Mouse (Mus musculus): ENCODE data around the gene 4933402D24Rik. TPM values are rescaled to one million over a fixed set of nuclear protein-coding genes. Genes with fewer than 3 reads are reported as not detected.

4933402D24Rik gene
- not detected for total RNA-seq (2023)

DNA sequence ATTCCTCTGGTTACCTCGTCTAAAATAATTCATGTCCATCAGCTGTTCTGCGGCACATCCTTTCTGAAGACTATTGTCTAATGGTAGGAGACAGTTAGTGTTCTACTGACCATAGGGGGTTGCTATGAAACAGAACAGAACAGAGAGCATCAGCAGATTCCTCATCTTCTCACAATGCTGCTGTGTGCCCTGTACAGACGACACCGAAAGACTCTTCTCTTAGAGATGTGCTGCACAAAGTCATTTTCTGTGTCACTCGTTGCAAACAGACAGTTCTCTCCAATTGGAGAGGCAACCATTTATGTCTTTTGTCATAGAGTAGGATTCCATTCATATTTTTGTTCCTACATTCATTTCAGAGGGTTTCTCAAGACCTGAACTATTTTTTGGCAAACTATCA lies at the start of gene 4933402D24Rik:
4933402D24Rik (minus strand) TSS at position 101 of the 400 bp plus-strand sequence.

DNA sequence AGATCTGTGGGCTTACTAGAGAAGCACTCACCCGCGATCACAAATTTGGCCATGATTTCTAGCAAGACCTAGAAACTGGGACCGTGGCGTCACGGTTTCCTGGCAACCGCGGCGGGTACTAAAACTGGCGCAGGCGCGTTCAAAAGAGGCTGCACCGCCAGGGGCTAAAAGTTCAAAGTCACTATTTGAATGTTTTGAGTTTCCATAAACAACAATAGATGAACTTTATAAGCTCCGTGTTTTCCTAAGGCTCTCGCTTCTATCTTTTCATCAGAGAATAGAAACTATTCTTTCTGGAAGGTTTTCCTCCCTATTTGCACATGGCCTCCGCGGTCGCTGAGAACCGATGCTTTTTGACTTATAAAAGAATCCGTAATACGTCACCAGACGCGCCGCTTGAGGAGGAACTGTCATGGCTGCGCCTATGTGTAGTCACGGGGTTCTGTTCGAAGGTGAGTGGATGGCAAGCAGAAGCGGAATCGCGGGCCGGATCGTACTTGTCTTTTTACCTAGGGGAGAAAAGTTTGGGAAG lies 38.8 kb downstream of the 4933402D24Rik start, which contains the start of the genes Mdh1b and Fastkd2:
Mdh1b (minus strand) TSS at position 79 of the 532 bp plus-strand sequence.
Fastkd2 (plus strand) TSS at position 375 of the 532 bp plus-strand sequence.

Other genes with a start within 250 kb of the 4933402D24Rik start
- gene Gm39653, start 153.3 kb downstream of the 4933402D24Rik start, total RNA-seq (2023) = not detected
- gene Dytn, start 82.3 kb downstream of the 4933402D24Rik start, total RNA-seq (2023) = not detected
- gene Mdh1b, start 38.9 kb downstream of the 4933402D24Rik start, total RNA-seq (2023) = not detected
- gene Fastkd2, start 38.7 kb downstream of the 4933402D24Rik start, total RNA-seq (2023) = 23.6 TPM